Mouse (Mus musculus): Measurements from ENCODE around the gene Katnb1.

DNA sequence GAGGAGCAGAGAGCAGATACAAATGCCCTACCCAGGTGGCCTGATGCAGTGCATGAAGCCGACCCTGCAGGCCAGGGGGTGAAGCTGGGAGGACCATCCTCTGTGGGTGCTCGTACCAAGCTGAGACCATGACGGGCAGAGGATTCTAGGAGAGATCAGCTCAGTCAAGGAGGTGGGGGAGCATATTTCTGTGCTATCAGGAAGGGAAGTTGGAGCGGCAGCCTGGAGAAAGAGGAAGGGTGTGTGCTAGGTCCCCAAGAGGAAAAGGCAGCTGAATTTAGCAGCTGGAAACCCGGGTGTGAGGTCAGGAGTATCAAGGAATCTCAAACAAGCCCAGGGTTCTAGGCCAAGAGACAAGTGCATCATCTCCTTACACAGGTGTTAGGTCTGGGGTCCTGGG is 59.6 kb downstream of the Katnb1 start:
- no peak for TF ChIP-seq NRF1 (IDR thresholded peaks at IDR 0.05; ENCODE audit: low read depth, low read length)
- no peak for TF ChIP-seq UBTF (IDR thresholded peaks at IDR 0.05; ENCODE audit: low read depth, low read length)
- no peak for TF ChIP-seq EP300 (IDR thresholded peaks at IDR 0.05; ENCODE audit: low read length)
- no peak for TF ChIP-seq JUND (conservative IDR thresholded peaks at IDR 0.05; ENCODE audit: low read depth, low read length)
- no peak for TF ChIP-seq CHD2 (IDR thresholded peaks at IDR 0.05; ENCODE audit: low read length)
- TF ChIP-seq CTCF (conservative IDR thresholded peaks at IDR 0.05 in 1 of 2, IDR thresholded peaks at IDR 0.05 in 1 of 2; ENCODE audit: low read depth in 2 of 2, low read length in 2 of 2): no peak
- no peak for TF ChIP-seq MXI1 (IDR thresholded peaks at IDR 0.05; ENCODE audit: low read depth, low read length)
